Mouse (Mus musculus) frontal cortex, postnatal 25 days (tissue): ENCODE results near the gene Vps54.
A peak's percentile ranks its signal among the peaks of the same experiment; 100 is the strongest.

Experiments used
- DNase-seq, 2 experiments: peaks; one replicate each; pipeline ENCODE4 v3.0.0; 2022; ENCODE audit warnings: low spot score in 2 of 2

Vps54 gene

DNA sequence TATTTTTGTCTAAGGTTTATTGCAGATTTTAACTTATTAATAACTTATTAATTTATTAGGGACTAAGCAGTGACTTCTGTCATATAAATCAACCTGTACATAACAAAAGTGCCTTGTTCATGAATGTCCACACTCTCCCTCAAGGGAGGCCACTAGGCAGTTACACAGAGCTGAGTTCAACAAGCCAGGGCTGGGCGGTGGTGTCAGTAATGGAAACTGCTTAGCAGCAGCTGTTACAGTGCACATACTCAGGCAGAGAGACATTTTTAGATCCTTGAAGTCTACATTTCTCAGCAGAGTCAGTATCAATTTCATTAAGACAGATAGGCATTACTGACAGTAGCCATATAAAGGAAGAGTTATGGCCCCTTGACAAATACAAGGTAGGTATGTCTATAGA lies 98.8 kb downstream of the Vps54 start:
- DNase-seq, result no peak

DNA sequence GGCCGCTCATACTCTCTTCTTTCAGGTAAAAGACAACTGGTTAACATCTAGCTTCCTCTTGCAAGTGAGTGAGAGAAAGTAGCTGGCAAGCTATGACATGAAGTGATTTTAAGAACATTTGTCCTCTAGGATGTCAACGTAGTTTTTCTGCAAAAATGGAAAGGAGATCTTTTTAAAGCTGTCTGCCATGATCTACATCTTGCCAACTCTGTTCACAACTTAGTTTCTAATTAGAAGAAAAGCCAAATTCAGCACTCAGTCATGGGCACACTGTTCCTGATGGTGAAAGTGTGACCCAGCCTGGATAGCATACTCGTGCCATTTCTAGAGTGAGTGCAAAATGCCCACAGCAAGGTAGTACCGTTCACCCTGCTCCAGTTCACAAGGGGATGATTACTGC lies 100.0 kb downstream of the Vps54 start:
- no peak for DNase-seq

DNA sequence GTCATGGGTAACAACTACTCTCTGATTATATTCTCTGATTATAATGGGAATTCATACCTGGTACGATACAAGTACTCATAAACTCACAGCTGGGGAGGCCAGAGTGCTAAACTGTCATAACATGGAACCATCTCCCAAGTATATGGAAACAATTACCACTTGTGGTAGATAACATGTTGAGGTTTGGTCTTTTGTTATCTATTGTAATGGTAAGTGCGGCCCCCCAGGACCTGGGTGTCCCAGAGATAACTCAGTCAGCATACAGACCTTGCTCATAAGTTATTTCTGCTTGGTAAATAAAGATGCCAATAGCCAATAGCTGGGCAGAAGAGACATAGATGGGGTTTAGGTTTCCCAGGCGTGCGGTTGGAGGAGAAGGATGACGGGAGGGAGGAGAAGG lies 104.4 kb downstream of the Vps54 start:
- DNase-seq, result no peak

DNA sequence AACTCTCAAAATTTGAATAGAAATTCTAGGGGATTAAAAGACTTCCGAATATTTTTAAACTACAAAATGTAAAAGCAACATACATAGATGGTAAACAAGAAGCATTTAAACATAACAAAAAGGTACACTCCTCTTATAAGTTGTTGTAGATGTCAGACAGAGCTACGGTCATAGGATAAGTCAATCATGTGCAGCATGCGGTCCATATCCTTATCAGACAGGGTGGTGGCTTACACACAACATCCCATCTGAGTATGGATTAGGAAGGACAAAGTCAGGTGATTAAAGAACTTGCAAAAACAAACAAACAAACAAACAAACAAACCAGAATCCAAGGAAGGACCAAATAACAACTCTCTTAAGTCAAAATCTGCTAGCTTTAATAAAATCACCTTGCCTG lies 106.9 kb downstream of the Vps54 start:
- DNase-seq, result no peak

DNA sequence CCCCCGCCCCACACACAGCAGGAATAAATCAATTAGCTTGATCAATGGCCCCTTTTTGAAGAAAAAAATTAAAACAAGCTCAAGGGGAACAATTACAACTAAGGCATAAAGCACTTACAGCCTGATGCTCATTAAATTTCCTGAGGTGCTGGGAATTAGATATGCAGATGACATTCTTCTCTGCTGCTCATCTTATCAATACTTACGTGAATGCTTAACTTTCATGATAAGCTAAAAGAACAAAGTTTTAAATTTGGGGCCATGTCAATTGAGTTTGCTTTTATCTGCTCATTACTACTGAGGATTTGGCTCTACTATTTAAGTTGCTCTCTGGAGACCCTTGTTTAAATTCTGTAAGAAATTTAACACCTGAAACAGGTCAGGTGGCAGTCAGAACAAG lies 109.8 kb downstream of the Vps54 start:
- DNase-seq, result no peak

DNA sequence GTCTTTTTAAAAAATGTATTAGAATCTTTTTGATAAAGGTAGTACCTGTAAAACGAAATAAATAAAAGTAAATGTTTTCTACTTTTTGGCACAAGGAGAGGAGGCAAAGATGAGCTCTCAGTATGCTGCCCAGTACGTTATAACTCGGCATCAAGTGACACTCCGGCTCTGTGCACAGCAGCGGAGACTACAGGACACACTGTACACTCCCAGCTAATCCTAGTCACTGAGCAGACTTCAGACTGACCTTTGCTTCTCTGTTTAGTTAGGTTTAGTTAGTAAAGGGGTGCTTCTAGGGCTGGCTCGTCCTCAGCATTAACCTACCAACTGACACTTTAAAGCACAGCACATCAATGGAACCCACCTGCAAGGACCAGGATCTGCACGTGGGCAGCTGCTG lies 112.2 kb downstream of the Vps54 start:
- DNase-seq, result no peak

DNA sequence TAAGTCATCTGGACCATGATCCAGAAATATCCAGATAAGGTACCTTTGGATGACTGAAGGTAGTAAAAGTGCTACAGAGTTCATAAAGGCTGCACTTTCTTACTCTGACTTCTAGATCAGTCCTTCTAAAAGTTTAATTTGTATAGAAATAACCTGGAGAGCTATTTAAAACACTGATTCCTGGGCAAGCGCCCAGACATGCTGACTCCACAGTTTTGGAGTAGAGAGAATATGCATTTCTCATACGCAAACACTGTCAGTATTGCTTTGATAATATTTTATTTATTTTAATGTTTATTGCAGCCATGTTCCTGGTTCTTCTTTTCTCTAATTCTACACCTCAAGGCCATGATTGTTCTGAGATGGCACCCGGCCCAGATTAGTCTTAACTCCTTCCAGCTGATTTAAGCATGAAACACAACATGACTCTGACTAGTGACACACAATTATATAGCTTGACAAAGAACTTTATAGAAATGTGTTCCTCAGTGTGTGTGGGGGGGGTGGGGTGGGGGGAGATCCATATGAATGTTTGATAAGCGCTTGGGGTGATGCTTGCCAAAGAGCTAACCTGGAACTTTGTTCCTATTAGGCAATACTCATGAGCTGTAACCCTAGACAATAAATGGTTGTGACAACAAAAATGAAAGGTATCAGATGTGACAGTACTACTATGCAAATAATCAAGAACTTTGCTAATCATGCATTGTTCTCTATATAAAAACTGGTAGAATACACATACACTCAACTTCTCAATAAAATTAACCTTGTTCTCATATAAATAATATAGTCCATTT lies 124.3 kb downstream of the Vps54 start:
- no peak for DNase-seq

DNA sequence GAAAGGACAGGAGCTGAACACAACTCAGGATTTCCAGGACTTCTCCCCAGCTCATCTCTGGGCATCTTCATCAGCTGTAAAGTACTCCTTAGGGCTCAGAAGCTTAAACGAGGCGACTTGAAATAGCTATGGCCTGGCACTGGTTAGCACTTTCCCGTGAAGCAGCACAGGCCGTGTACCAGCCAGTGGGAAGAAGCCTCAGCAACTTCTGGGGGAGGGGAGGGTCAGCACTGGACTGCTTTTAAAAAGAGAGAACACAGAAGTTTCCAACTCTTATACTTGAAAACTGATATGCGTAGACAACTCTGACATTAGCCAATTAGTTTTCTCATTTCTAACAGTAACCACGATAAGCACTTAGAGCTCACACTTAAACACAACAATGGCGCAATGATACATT lies 129.4 kb downstream of the Vps54 start:
- no peak for DNase-seq

DNA sequence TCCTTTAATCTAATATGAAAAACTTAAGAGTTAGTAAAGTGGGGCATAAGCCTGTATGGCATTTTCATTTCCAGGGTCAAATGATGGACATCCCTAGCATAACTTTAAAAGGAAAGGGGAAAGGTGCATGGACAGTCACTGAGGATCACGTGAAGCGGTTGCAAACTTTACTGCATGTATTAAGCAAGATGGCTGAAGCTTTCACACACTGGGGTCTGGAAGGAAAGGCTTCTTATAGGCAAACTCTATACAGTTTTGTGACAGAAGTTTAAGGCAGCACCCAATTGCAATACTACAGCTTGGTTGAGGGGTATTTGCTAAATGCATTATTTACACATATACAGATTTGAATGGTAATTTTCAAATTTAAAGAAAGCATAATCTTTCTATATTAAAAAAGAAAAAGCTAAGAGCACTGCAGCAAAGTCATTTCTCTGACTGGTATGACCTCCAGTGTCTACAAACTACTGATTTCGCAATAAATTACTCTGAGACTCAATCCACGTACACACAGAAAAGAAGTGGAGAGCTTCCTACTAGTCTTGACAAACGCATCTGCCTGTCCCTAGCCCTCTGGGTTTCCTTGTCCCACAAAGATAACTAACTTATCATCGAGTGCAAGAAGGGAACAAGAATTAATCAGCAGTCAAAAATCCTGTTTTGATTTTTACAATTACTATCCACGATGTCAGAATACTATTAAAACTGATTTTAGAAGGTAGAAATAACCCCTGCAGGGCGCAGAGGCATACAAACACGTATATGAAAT lies 130.4 kb downstream of the Vps54 start:
- DNase-seq, result no peak

DNA sequence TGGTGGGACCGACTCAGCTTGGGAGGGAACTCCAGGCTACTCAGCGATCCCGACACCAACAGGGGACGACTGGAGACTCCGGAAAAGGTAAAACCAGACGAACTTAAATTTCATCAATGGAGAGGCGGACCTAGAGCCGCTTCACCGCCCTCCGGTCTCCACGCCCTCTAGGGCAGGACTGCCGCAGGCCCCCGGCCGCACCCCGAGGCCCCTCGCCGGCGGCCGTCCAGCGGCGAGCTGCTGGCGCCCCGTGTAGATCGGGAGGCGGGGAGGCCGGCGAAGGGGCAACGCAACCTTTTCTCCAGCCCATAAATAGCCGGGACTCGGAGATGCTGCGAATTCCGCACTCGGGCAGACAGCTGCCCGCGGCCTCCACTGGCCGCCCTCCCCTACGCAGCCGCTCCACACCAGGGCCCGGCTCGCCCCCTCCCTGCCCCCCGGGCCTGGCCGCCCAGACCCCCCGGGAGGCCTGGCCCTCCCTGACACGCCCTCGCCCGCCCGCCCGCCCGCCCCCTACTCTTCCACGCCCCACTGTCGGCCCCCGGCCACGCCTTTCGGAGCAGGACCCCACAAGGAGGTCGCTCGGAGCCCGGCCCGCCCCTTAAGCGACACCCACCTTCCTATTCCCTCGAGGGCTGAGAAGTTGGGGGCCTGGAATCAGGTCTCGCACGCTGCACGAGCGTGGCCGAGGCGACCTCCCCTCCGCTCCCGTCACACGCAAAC lies 131.5 kb downstream of the Vps54 start:
- peak; percentile 29 to 59 for DNase-seq
